Mouse (Mus musculus): ENCODE measurements at regions not wholly inside any gene's neighbourhood (a gene's known extent, or its start where the extent isn't known, plus 50 kb on each side); places are given as distances from the start of the nearest gene placed in this dataset.

DNA sequence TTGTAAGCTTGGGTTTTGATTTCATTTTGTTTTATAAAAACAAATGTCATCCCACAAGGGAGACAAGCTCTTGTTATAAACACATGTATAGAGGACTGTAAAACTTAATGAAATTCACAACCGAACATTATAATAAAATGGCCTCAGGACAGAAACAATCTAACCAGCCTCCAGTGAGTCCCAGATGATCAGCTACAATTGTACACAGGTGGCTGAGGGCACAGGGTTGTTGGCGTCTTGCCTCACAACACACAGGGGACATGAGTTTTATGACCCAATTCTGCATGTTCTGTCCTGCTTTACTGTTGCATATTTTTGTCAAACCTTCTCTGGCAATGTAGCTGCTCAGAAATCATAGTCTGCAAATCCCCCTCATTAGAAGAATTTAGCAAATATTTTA, 136.0 kb upstream of the Pdzrn3 start:
- TF ChIP-seq POLR2A (IDR thresholded peaks at IDR 0.05; ENCODE audit: extremely low read depth, insufficient read depth, low read length) (no peak), CTCF (IDR thresholded peaks at IDR 0.05; ENCODE audit: low read depth, low read length) (no peak)
